Mouse (Mus musculus): ENCODE results near the gene 5730596B20Rik.

The 5730596B20Rik gene

GRCm38 (mm10) chr6:52177061-52177735 lies at the start of gene 5730596B20Rik:
Gene 5730596B20Rik (plus strand): TSS chr6:52177498.
- DNase-seq (ENCODE audit: low spot score) = no peak

GRCm38 (mm10) chr6:52137841-52138535 lies 39.3 kb upstream of the 5730596B20Rik start:
- DNase-seq (ENCODE audit: low spot score) = no peak

GRCm38 (mm10) chr6:52138576-52138975 lies 38.7 kb upstream of the 5730596B20Rik start:
- no peak for DNase-seq (ENCODE audit: low spot score)

GRCm38 (mm10) chr6:52139115-52139514 lies 38.2 kb upstream of the 5730596B20Rik start:
- no peak for DNase-seq (ENCODE audit: low spot score)

GRCm38 (mm10) chr6:52150401-52150966 lies 26.8 kb upstream of the 5730596B20Rik start:
- DNase-seq (ENCODE audit: low spot score) = no peak

GRCm38 (mm10) chr6:52151571-52151970 lies 25.7 kb upstream of the 5730596B20Rik start:
- DNase-seq (ENCODE audit: low spot score) = no peak

GRCm38 (mm10) chr6:52152226-52153193 lies 24.8 kb upstream of the 5730596B20Rik start:
- DNase-seq (ENCODE audit: low spot score) = no peak

- DNase-seq (ENCODE audit: low spot score) = no peak
Measured at GRCm38 (mm10) chr6:52153270-52153669, 24.0 kb upstream of the 5730596B20Rik start.

- DNase-seq (ENCODE audit: low spot score) = no peak
Measured at GRCm38 (mm10) chr6:52154044-52154443, 23.3 kb upstream of the 5730596B20Rik start.

GRCm38 (mm10) chr6:52155471-52155870 lies 21.8 kb upstream of the 5730596B20Rik start:
- no peak for DNase-seq (ENCODE audit: low spot score)

GRCm38 (mm10) chr6:52156551-52157200 lies 20.6 kb upstream of the 5730596B20Rik start:
- no peak for DNase-seq (ENCODE audit: low spot score)

- DNase-seq (ENCODE audit: low spot score) = no peak
Measured at GRCm38 (mm10) chr6:52157466-52158275, 19.6 kb upstream of the 5730596B20Rik start.

GRCm38 (mm10) chr6:52158276-52159051 lies 18.8 kb upstream of the 5730596B20Rik start, which contains the start of gene Hoxa1:
Gene Hoxa1 (minus strand): TSS chr6:52158317.
- DNase-seq (ENCODE audit: low spot score) = no peak

GRCm38 (mm10) chr6:52159164-52159761 lies 18.0 kb upstream of the 5730596B20Rik start:
- no peak for DNase-seq (ENCODE audit: low spot score)

GRCm38 (mm10) chr6:52159979-52160378 lies 17.3 kb upstream of the 5730596B20Rik start:
- DNase-seq (ENCODE audit: low spot score) = no peak

GRCm38 (mm10) chr6:52160511-52161335 lies 16.6 kb upstream of the 5730596B20Rik start:
- DNase-seq (ENCODE audit: low spot score) = no peak

- no peak for DNase-seq (ENCODE audit: low spot score)
Measured at GRCm38 (mm10) chr6:52161336-52162092, 15.8 kb upstream of the 5730596B20Rik start.

GRCm38 (mm10) chr6:52162093-52162380 lies 15.3 kb upstream of the 5730596B20Rik start:
- DNase-seq (ENCODE audit: low spot score) = no peak

Data from left cerebral cortex, adult 11 months (tissue).